Mouse (Mus musculus) neural tube, embryonic 15.5 days (tissue): ENCODE results near the gene Olfr1140. TPM values are rescaled to one million over a fixed set of nuclear protein-coding genes. Genes with fewer than 3 reads are reported as not detected.

Source experiments
- ATAC-seq: fragments of 200-750 bp; cut with Nextera tagmentation; 2 replicates; pipeline ENCODE4 v1.8.0; 2017; ENCODE audit warnings: mild to moderate bottlenecking, moderate TSS enrichment, moderate library complexity; ENCODE audit not compliant: low FRiP score
- H3K27ac ChIP-seq: fragments of 300-500 bp; sonication (generic); replicated peaks from 2 replicates; pipeline ENCODE4 v1.5.1; 2015; ENCODE audit warnings: mild to moderate bottlenecking, inconsistent platforms
- H3K27me3 ChIP-seq: fragments of 300-500 bp; sonication (generic); replicated peaks from 2 replicates; pipeline ENCODE4 v1.6.1; 2015; ENCODE audit warnings: inconsistent platforms
- H3K36me3 ChIP-seq: fragments of 300-500 bp; sonication (generic); 2 replicates; pipeline ENCODE4 v1.6.1; 2015; ENCODE audit warnings: inconsistent platforms
- H3K4me1 ChIP-seq: fragments of 300-500 bp; sonication (generic); 2 replicates; pipeline ENCODE4 v1.6.1; 2015; ENCODE audit warnings: inconsistent platforms
- H3K4me2 ChIP-seq: fragments of 300-500 bp; sonication (generic); 2 replicates; pipeline ENCODE4 v1.6.1; 2015; ENCODE audit warnings: inconsistent platforms, mild to moderate bottlenecking, moderate library complexity
- H3K4me3 ChIP-seq: fragments of 300-500 bp; sonication (generic); replicated peaks from 2 replicates; pipeline ENCODE4 v1.5.1; 2015; ENCODE audit warnings: mild to moderate bottlenecking, inconsistent platforms
- H3K9ac ChIP-seq: fragments of 300-500 bp; sonication (generic); replicated peaks from 2 replicates; pipeline ENCODE4 v1.6.1; 2015; ENCODE audit warnings: mild to moderate bottlenecking, inconsistent platforms
- H3K9me3 ChIP-seq: fragments of 300-500 bp; sonication (generic); replicated peaks from 2 replicates; pipeline ENCODE4 v1.6.1; 2016; ENCODE audit warnings: inconsistent platforms
- WGBS: fragments of 180-500 bp; shearing (Covaris S2); methylation state at CpG from one replicate; pipeline ENCODE4 v1.1.7; 2015; ENCODE audit warnings: mixed read lengths; 5-methylcytosine and 5-hydroxymethylcytosine counted together
- polyA plus RNA-seq: library from polyadenylated mRNA; unstranded; fragments of >200 nt; fragmentation: Nextera tagmentation; extraction: Ambion mirVana; gene quantifications from 2 replicates; pipeline ENCODE4 v1.2.1, GENCODE M21; 2015

Gene Olfr1140
- polyA plus RNA-seq = not detected in 2 replicates

DNA sequence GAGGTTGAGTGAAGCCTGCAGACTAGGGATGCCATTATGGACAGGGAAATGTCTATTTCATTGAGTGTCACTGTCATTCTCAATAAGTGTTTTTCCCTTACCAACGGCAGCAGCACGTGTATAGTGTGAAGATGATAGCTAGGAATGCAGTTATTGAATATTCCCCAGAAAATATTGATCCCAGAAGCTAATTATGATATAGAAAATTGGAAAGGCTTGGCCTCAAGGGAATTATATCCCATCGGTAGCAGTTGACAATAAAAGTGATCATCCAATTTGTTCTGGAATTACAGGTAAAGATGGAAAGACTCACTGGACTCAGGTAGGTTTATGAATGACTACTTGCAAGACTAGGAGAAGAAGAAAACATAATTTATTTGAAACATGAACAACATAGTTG lies at the start of gene Olfr1140:
TSS of gene Olfr1140 (plus strand) at position 301 of the 400 bp plus-strand sequence.
- no peaks in the 10 kb centered on the region for H3K9me3 ChIP-seq
- 78% methylated on average over 3 of the region's 3 CpGs for WGBS
- no peak within 1 kb of the TSS for H3K4me3 ChIP-seq
- no peaks in the 10 kb centered on the region for H3K4me1 ChIP-seq
- H3K27me3 ChIP-seq = no peaks in the 10 kb centered on the region
- no peak within 1 kb of the TSS for H3K9ac ChIP-seq
- H3K4me2 ChIP-seq = no peak within 1 kb of the TSS
- no peaks in the 10 kb centered on the region for H3K36me3 ChIP-seq
- H3K27ac ChIP-seq = no peak within 1 kb of the TSS
- ATAC-seq = no peak

DNA sequence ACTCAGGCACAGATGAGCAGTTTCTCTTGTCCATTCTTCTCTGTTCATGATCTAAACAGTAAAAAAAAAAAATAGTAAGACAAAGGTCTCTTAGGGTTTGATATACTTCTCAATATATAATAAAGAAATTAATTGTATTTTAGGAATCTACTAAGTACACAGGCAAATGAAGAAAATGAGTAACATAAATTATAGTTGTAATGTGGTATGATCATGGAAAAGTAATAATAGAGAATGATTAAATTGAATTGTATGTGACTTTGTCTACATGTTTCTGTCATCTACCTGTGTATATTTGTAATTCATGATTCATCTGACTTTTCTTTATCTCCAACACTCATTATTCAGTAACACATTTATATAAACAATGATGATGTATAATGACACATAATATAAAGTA lies 49.7 kb upstream of the Olfr1140 start, which contains the start of gene Olfr1136:
TSS of gene Olfr1136 (minus strand) at position 101 of the 400 bp plus-strand sequence.
- Histone ChIP-seq H3K9me3 (no peaks in the 10 kb centered on the region), H3K36me3 (no peaks in the 10 kb centered on the region), H3K9ac (no peak within 1 kb of the TSS), H3K27ac (no peak within 1 kb of the TSS), H3K4me2 (no peak within 1 kb of the TSS), H3K4me1 (no peaks in the 10 kb centered on the region), H3K27me3 (no peaks in the 10 kb centered on the region), H3K4me3 (no peak within 1 kb of the TSS)
- no peak for ATAC-seq

DNA sequence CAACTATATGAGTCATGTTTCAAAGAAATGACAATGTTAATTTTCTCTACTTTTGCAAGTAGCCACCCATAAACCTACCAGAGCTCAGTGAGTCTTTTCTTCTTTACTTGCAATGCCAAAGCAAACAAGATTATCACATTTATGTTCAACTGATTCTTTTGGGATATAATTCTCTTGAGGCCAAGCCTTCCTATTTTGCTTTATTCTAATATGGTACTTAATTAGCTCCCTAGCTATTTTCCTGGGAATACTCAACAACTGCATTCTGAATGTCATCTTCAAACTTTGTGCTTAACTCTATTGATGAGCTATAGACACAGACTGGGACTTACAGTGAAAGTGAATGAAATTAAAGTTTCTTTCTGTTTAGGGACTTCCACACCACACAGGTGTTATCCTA lies 30.5 kb upstream of the Olfr1140 start, which contains the start of gene Olfr1137:
TSS of gene Olfr1137 (minus strand) at position 101 of the 400 bp plus-strand sequence.
- Histone ChIP-seq H3K27ac (no peak within 1 kb of the TSS), H3K9me3 (no peaks in the 10 kb centered on the region), H3K4me2 (no peak within 1 kb of the TSS), H3K9ac (no peak within 1 kb of the TSS), H3K4me1 (no peaks in the 10 kb centered on the region), H3K4me3 (no peak within 1 kb of the TSS), H3K27me3 (no peaks in the 10 kb centered on the region), H3K36me3 (no peaks in the 10 kb centered on the region)
- ATAC-seq = no peak

DNA sequence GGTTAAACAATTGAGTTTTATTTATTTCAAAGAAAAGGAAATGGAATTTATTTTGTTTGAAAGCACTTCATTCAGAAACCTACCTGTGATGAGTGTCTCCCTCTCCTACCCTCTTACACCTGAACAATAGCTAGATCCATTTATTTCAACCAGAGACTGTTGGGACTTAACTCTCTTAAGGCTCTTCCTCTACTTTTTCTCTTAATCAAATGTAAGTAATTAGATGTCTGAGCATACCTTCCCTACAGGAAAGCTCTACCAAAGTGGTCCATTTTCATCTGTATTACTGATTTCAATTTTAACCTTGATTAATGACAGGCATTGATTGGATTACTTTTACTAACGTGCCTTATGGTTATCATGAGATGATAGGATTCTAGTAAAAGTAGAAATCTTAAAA lies 3.7 kb upstream of the Olfr1140 start, which contains the start of gene Olfr1138:
TSS of gene Olfr1138 (minus strand) at position 101 of the 400 bp plus-strand sequence.
- no peak within 1 kb of the TSS for H3K4me3 ChIP-seq
- no peaks in the 10 kb centered on the region for H3K27me3 ChIP-seq
- H3K4me1 ChIP-seq = no peaks in the 10 kb centered on the region
- H3K4me2 ChIP-seq = no peak within 1 kb of the TSS
- no peaks in the 10 kb centered on the region for H3K36me3 ChIP-seq
- WGBS = 85% methylated on average over 1 of the region's 1 CpGs
- no peaks in the 10 kb centered on the region for H3K9me3 ChIP-seq
- no peak for ATAC-seq
- H3K9ac ChIP-seq = no peak within 1 kb of the TSS
- no peak within 1 kb of the TSS for H3K27ac ChIP-seq

DNA sequence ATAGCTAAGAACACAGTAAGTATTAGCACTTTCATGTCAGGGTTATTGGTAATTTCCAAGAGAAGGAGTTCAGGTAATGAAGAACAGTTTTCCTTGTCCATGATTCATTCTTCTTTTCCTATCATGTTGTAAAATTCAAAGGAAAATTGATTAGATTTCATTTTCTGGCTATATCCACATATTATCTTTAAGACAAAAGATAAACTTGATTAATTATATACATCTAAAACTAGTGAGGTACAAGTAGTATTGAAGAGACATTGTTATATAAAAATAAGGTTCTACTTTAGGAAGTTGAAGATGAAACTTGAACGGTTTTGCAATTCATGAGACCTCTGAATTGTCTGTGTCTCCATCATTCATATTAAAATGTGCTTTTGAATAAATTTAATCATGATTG lies 10.3 kb downstream of the Olfr1140 start, which contains the start of gene Olfr1141:
TSS of gene Olfr1141 (minus strand) at position 101 of the 400 bp plus-strand sequence.
- H3K27ac ChIP-seq = no peak within 1 kb of the TSS
- H3K4me3 ChIP-seq = no peak within 1 kb of the TSS
- no peak within 1 kb of the TSS for H3K4me2 ChIP-seq
- WGBS = 77% methylated on average over 1 of the region's 1 CpGs
- H3K9me3 ChIP-seq = no peaks in the 10 kb centered on the region
- ATAC-seq = no peak
- no peak within 1 kb of the TSS for H3K9ac ChIP-seq
- H3K4me1 ChIP-seq = no peaks in the 10 kb centered on the region
- no peaks in the 10 kb centered on the region for H3K27me3 ChIP-seq
- no peaks in the 10 kb centered on the region for H3K36me3 ChIP-seq

DNA sequence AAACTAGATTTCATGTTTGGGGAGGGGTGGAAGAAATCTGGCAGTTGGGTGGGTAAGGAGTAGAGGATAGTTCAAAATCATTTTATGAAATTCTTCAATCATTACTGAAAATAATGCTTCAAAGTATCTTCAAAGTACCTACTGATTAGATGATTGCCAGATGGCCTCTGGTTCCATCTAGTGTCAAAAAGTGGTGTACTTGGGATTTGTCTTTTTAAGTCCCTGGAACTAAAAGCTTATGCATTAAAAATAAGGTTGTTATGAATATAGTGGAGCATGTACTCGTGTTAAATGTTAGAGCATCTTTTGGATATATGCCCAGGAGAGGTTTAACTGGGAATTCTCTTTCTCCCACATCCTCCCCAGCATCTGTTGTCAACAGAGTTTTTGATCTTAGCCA lies 32.6 kb downstream of the Olfr1140 start:
- no peak overlapping the region for H3K4me2 ChIP-seq
- no peaks in the 10 kb centered on the region for H3K9me3 ChIP-seq
- H3K36me3 ChIP-seq = no peaks in the 10 kb centered on the region
- no peaks in the 10 kb centered on the region for H3K4me1 ChIP-seq
- H3K27me3 ChIP-seq = no peaks in the 10 kb centered on the region
- H3K9ac ChIP-seq = no peak overlapping the region
- WGBS = 53% methylated on average over 1 of the region's 1 CpGs
- no peak overlapping the region for H3K27ac ChIP-seq
- H3K4me3 ChIP-seq = no peak overlapping the region
- ATAC-seq = no peak

DNA sequence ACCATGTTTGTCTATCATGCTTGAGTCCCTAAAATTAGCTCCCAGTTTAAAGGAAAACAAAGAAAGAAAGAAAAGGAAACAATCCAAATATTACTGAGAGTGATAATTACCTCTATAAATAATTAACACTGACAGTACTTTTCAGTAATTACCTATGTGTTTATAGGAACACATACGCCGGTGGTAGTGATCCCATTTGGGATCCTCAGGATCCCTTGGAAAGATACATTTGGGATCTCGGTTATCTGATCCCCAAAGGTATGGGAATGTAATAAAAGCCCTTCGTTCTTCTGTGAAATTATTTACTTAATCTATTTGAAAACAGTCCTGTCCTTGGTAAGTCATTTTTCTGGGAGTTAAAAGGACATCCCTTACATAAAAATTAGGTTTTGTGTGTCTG lies 35.6 kb downstream of the Olfr1140 start, which contains the start of gene Olfr152:
TSS of gene Olfr152 (plus strand) at position 301 of the 400 bp plus-strand sequence.
- H3K27ac ChIP-seq = no peak within 1 kb of the TSS
- H3K4me2 ChIP-seq = no peak within 1 kb of the TSS
- no peak within 1 kb of the TSS for H3K4me3 ChIP-seq
- 74% methylated on average over 4 of the region's 4 CpGs for WGBS
- ATAC-seq = no peak
- H3K4me1 ChIP-seq = no peaks in the 10 kb centered on the region
- H3K9me3 ChIP-seq = no peaks in the 10 kb centered on the region
- H3K27me3 ChIP-seq = no peaks in the 10 kb centered on the region
- no peak within 1 kb of the TSS for H3K9ac ChIP-seq
- H3K36me3 ChIP-seq = no peaks in the 10 kb centered on the region

Other genes starting within 250 kb of the Olfr1140 start
- not detected in 2 replicates for gene Pramel7, start 246.7 kb upstream of the Olfr1140 start, polyA plus RNA-seq
- gene Pramel6, start 237.2 kb upstream of the Olfr1140 start, polyA plus RNA-seq = not detected in 2 replicates
- not detected in 2 replicates for gene Olfr153, start 212.0 kb upstream of the Olfr1140 start, polyA plus RNA-seq
- gene Olfr1128, start 198.2 kb upstream of the Olfr1140 start, polyA plus RNA-seq = not detected in 2 replicates
- gene Olfr1129, start 169.8 kb upstream of the Olfr1140 start, polyA plus RNA-seq = not detected in 2 replicates
- not detected in 2 replicates for gene Olfr1130, start 137.5 kb upstream of the Olfr1140 start, polyA plus RNA-seq
- gene Olfr1131, start 116.6 kb upstream of the Olfr1140 start, polyA plus RNA-seq = not detected in 2 replicates
- not detected in 2 replicates for gene Olfr1132, start 106.2 kb upstream of the Olfr1140 start, polyA plus RNA-seq
- not detected in 2 replicates for gene Olfr1133, start 96.4 kb upstream of the Olfr1140 start, polyA plus RNA-seq
- not detected in 2 replicates for gene Olfr1134, start 85.3 kb upstream of the Olfr1140 start, polyA plus RNA-seq
- not detected in 2 replicates for gene Olfr1135, start 70.1 kb upstream of the Olfr1140 start, polyA plus RNA-seq
- gene Olfr1136, start 49.8 kb upstream of the Olfr1140 start, polyA plus RNA-seq = not detected in 2 replicates
- not detected in 2 replicates for gene Olfr1137, start 30.6 kb upstream of the Olfr1140 start, polyA plus RNA-seq
- gene Olfr1138, start 3.8 kb upstream of the Olfr1140 start, polyA plus RNA-seq = not detected in 2 replicates
- not detected in 2 replicates for gene Olfr1141, start 10.2 kb downstream of the Olfr1140 start, polyA plus RNA-seq
- gene Olfr152, start 35.7 kb downstream of the Olfr1140 start, polyA plus RNA-seq = not detected in 2 replicates
- gene Olfr1143, start 56.8 kb downstream of the Olfr1140 start, polyA plus RNA-seq = not detected in 2 replicates
- gene Olfr1145, start 66.1 kb downstream of the Olfr1140 start, polyA plus RNA-seq = not detected in 2 replicates
- gene Olfr1148, start 86.8 kb downstream of the Olfr1140 start, polyA plus RNA-seq = not detected in 2 replicates
- gene Olfr1150-ps1, start 100.2 kb downstream of the Olfr1140 start, polyA plus RNA-seq = not detected in 2 replicates
- not detected in 2 replicates for gene Olfr1151, start 112.1 kb downstream of the Olfr1140 start, polyA plus RNA-seq
- not detected in 2 replicates for gene Olfr1152, start 122.7 kb downstream of the Olfr1140 start, polyA plus RNA-seq
- gene Olfr1153, start 151.2 kb downstream of the Olfr1140 start, polyA plus RNA-seq = not detected in 2 replicates
- not detected in 2 replicates for gene Olfr1154, start 161.4 kb downstream of the Olfr1140 start, polyA plus RNA-seq
- not detected in 2 replicates for gene Olfr1155, start 201.4 kb downstream of the Olfr1140 start, polyA plus RNA-seq
- not detected in 2 replicates for gene Olfr1156, start 209.3 kb downstream of the Olfr1140 start, polyA plus RNA-seq
- not detected in 2 replicates for gene Olfr1157, start 224.5 kb downstream of the Olfr1140 start, polyA plus RNA-seq
- gene Olfr74, start 230.9 kb downstream of the Olfr1140 start, polyA plus RNA-seq = not detected in 2 replicates
- gene Olfr1158, start 246.4 kb downstream of the Olfr1140 start, polyA plus RNA-seq = not detected in 2 replicates